Mouse (Mus musculus) frontal cortex, adult (tissue): ENCODE data around the gene Trim33.

Experiments used
- ATAC-seq: cut with Nextera tagmentation; 2 replicates; pipeline ENCODE4 v1.9.2; 2017; ENCODE audit warnings: mild to moderate bottlenecking, moderate library complexity, mixed read lengths; ENCODE audit not compliant: low TSS enrichment

Gene Trim33

GRCm38 (mm10) chr3:103400807-103401206, 121.7 kb downstream of the Trim33 start:
- ATAC-seq = no peak

- peak; percentile 99 for ATAC-seq
Measured at GRCm38 (mm10) chr3:103401342-103402098, 122.4 kb downstream of the Trim33 start.

- no peak for ATAC-seq
Measured at GRCm38 (mm10) chr3:103402212-103402611, 123.1 kb downstream of the Trim33 start.

- ATAC-seq = no peak
Measured at GRCm38 (mm10) chr3:103405135-103405534, 126.0 kb downstream of the Trim33 start.

GRCm38 (mm10) chr3:103405871-103406765, 127.0 kb downstream of the Trim33 start:
- ATAC-seq = no peak
